Mouse (Mus musculus): ENCODE measurements around the gene Ppil4. TPM values are rescaled to one million over a fixed set of nuclear protein-coding genes. Genes with fewer than 3 reads are reported as not detected.

Gene Ppil4
- polyA plus RNA-seq, 1 experiment from 2014 or later, result 47.7 TPM

GRCm38 (mm10) chr10:7832171-7832676, 39.5 kb downstream of the Ppil4 start, which contains the start of gene Zc3h12d:
TSS of gene Zc3h12d (plus strand) at chr10:7832470.
- ATAC-seq (ENCODE audit: low FRiP score), result peak; percentile 63; the same call in 1 of the 2 replicates
- 6% methylated on average over 15 of the region's 15 CpGs for WGBS
- H3K9ac ChIP-seq, result no peak within 1 kb of the TSS
- no peak within 1 kb of the TSS for H3K4me3 ChIP-seq
- no peak within 1 kb of the TSS for H3K27ac ChIP-seq
- H3K27me3 ChIP-seq, result no peaks in the 10 kb centered on the region
- H3K4me1 ChIP-seq, result peaks cover 8% of the 10 kb centered on the region; the same call in 1 of the 2 replicates
- H3K4me2 ChIP-seq (replicated peaks), result peak within 1 kb of the TSS; percentile 27
- no peaks in the 10 kb centered on the region for H3K36me3 ChIP-seq
- H3K9me3 ChIP-seq (replicated peaks), result no peaks in the 10 kb centered on the region

- Histone ChIP-seq H3K4me1 (peaks cover 8% of the 10 kb centered on the region; the same call in 1 of the 2 replicates), H3K36me3 (no peaks in the 10 kb centered on the region), H3K9me3 (replicated peaks) (no peaks in the 10 kb centered on the region), H3K4me3 (no peak overlapping the region), H3K4me2 (replicated peaks) (no peak overlapping the region), H3K27ac (no peak overlapping the region), H3K9ac (no peak overlapping the region), H3K27me3 (no peaks in the 10 kb centered on the region)
- 84% methylated on average over 9 of the region's 9 CpGs for WGBS
- ATAC-seq (ENCODE audit: low FRiP score), result no peak
These were observed 40.9 kb downstream of the Ppil4 start for GRCm38 (mm10) chr10:7833377-7834165.

- WGBS, result 80% methylated on average over 10 of the region's 10 CpGs
- Histone ChIP-seq H3K4me3 (no peak overlapping the region), H3K9me3 (replicated peaks) (no peaks in the 10 kb centered on the region), H3K4me2 (replicated peaks) (no peak overlapping the region), H3K9ac (no peak overlapping the region), H3K27ac (no peak overlapping the region), H3K27me3 (no peaks in the 10 kb centered on the region), H3K36me3 (no peaks in the 10 kb centered on the region), H3K4me1 (peaks cover 8% of the 10 kb centered on the region; the same call in 1 of the 2 replicates)
- no peak for ATAC-seq (ENCODE audit: low FRiP score)
These were observed 42.1 kb downstream of the Ppil4 start for GRCm38 (mm10) chr10:7834671-7835225.

GRCm38 (mm10) chr10:7836902-7837301, 44.2 kb downstream of the Ppil4 start:
- Histone ChIP-seq H3K9ac (no peak overlapping the region), H3K9me3 (replicated peaks) (no peaks in the 10 kb centered on the region), H3K27ac (no peak overlapping the region), H3K27me3 (no peaks in the 10 kb centered on the region), H3K4me3 (no peak overlapping the region), H3K4me1 (peaks cover 6% of the 10 kb centered on the region; the same call in 1 of the 2 replicates), H3K36me3 (no peaks in the 10 kb centered on the region), H3K4me2 (replicated peaks) (no peak overlapping the region)
- ATAC-seq (ENCODE audit: low FRiP score), result no peak
- 81% methylated on average over 2 of the region's 2 CpGs for WGBS

- H3K4me2 ChIP-seq (replicated peaks), result no peak overlapping the region
- no peak overlapping the region for H3K27ac ChIP-seq
- no peaks in the 10 kb centered on the region for H3K27me3 ChIP-seq
- H3K4me1 ChIP-seq, result peaks cover under 1% of the 10 kb centered on the region; the same call in 1 of the 2 replicates
- 87% methylated on average over 8 of the region's 8 CpGs for WGBS
- H3K9me3 ChIP-seq (replicated peaks), result no peaks in the 10 kb centered on the region
- no peak overlapping the region for H3K4me3 ChIP-seq
- no peak for ATAC-seq (ENCODE audit: low FRiP score)
- no peak overlapping the region for H3K9ac ChIP-seq
- no peaks in the 10 kb centered on the region for H3K36me3 ChIP-seq
These were observed 44.8 kb downstream of the Ppil4 start for GRCm38 (mm10) chr10:7837446-7837845.

- Histone ChIP-seq H3K4me1 (no peaks in the 10 kb centered on the region), H3K9ac (no peak overlapping the region), H3K4me2 (replicated peaks) (no peak overlapping the region), H3K27ac (no peak overlapping the region), H3K9me3 (replicated peaks) (no peaks in the 10 kb centered on the region), H3K4me3 (no peak overlapping the region), H3K27me3 (no peaks in the 10 kb centered on the region), H3K36me3 (no peaks in the 10 kb centered on the region)
- WGBS, result 89% methylated on average over 8 of the region's 8 CpGs
- ATAC-seq (ENCODE audit: low FRiP score), result no peak
These were observed 45.3 kb downstream of the Ppil4 start for GRCm38 (mm10) chr10:7838036-7838435.

GRCm38 (mm10) chr10:7838874-7839421, 46.3 kb downstream of the Ppil4 start:
- no peaks in the 10 kb centered on the region for H3K27me3 ChIP-seq
- H3K9me3 ChIP-seq (replicated peaks), result no peaks in the 10 kb centered on the region
- H3K4me2 ChIP-seq (replicated peaks), result no peak overlapping the region
- no peak overlapping the region for H3K4me3 ChIP-seq
- no peaks in the 10 kb centered on the region for H3K36me3 ChIP-seq
- 87% methylated on average over 5 of the region's 5 CpGs for WGBS
- no peaks in the 10 kb centered on the region for H3K4me1 ChIP-seq
- no peak overlapping the region for H3K9ac ChIP-seq
- H3K27ac ChIP-seq, result no peak overlapping the region
- ATAC-seq (ENCODE audit: low FRiP score), result no peak

- WGBS, result 87% methylated on average over 22 of the region's 22 CpGs
- ATAC-seq (ENCODE audit: low FRiP score), result no peak
- Histone ChIP-seq H3K36me3 (no peaks in the 10 kb centered on the region), H3K27ac (no peak overlapping the region), H3K4me1 (no peaks in the 10 kb centered on the region), H3K9ac (no peak overlapping the region), H3K9me3 (replicated peaks) (no peaks in the 10 kb centered on the region), H3K27me3 (no peaks in the 10 kb centered on the region), H3K4me3 (no peak overlapping the region), H3K4me2 (replicated peaks) (no peak overlapping the region)
These were observed 47.1 kb downstream of the Ppil4 start for GRCm38 (mm10) chr10:7839551-7840352.

GRCm38 (mm10) chr10:7840353-7840733, 47.7 kb downstream of the Ppil4 start:
- Histone ChIP-seq H3K4me3 (no peak overlapping the region), H3K4me1 (no peaks in the 10 kb centered on the region), H3K9me3 (replicated peaks) (no peaks in the 10 kb centered on the region), H3K27ac (no peak overlapping the region), H3K9ac (no peak overlapping the region), H3K36me3 (no peaks in the 10 kb centered on the region), H3K27me3 (no peaks in the 10 kb centered on the region), H3K4me2 (replicated peaks) (no peak overlapping the region)
- ATAC-seq (ENCODE audit: low FRiP score), result no peak
- WGBS, result 86% methylated on average over 2 of the region's 2 CpGs

- Histone ChIP-seq H3K27ac (no peak overlapping the region), H3K4me1 (no peaks in the 10 kb centered on the region), H3K4me3 (no peak overlapping the region), H3K36me3 (no peaks in the 10 kb centered on the region), H3K9me3 (replicated peaks) (no peaks in the 10 kb centered on the region), H3K9ac (no peak overlapping the region), H3K4me2 (replicated peaks) (no peak overlapping the region), H3K27me3 (no peaks in the 10 kb centered on the region)
- WGBS, result 61% methylated on average over 3 of the region's 3 CpGs
- no peak for ATAC-seq (ENCODE audit: low FRiP score)
These were observed 48.1 kb downstream of the Ppil4 start for GRCm38 (mm10) chr10:7840785-7841184.

- ATAC-seq (ENCODE audit: low FRiP score), result no peak
- H3K4me3 ChIP-seq, result no peak overlapping the region
- H3K27me3 ChIP-seq, result no peaks in the 10 kb centered on the region
- no peak overlapping the region for H3K27ac ChIP-seq
- no peak overlapping the region for H3K4me2 ChIP-seq (replicated peaks)
- no peaks in the 10 kb centered on the region for H3K9me3 ChIP-seq (replicated peaks)
- no peaks in the 10 kb centered on the region for H3K36me3 ChIP-seq
- no peak overlapping the region for H3K9ac ChIP-seq
- no peaks in the 10 kb centered on the region for H3K4me1 ChIP-seq
- WGBS, result 75% methylated on average over 14 of the region's 14 CpGs
These were observed 48.9 kb downstream of the Ppil4 start for GRCm38 (mm10) chr10:7841571-7842080.

GRCm38 (mm10) chr10:7843181-7843580, 50.5 kb downstream of the Ppil4 start:
- 88% methylated on average over 4 of the region's 4 CpGs for whole genome bisulfite sequencing
- no peaks in the 10 kb centered on the region for H3K9me3 ChIP-seq (replicated peaks)

More at GRCm38 (mm10) chr10:7843181-7843580, 50.5 kb downstream of the Ppil4 start:
- no peaks in the 10 kb centered on the region for H3K27me3 ChIP-seq
- H3K9ac ChIP-seq, result no peak overlapping the region
- no peak overlapping the region for H3K4me3 ChIP-seq
- no peaks in the 10 kb centered on the region for H3K4me1 ChIP-seq
- no peak overlapping the region for H3K27ac ChIP-seq
- no peaks in the 10 kb centered on the region for H3K36me3 ChIP-seq
- no peak overlapping the region for H3K4me2 ChIP-seq (replicated peaks)
- no peak for ATAC-seq (ENCODE audit: low FRiP score)
